Mouse (Mus musculus): ENCODE data around the gene Pde4dip. TPM values are rescaled to one million over a fixed set of nuclear protein-coding genes. Genes with fewer than 3 reads are reported as not detected.

Pde4dip gene
- polyA plus RNA-seq, 1 experiment, result 134 TPM

DNA sequence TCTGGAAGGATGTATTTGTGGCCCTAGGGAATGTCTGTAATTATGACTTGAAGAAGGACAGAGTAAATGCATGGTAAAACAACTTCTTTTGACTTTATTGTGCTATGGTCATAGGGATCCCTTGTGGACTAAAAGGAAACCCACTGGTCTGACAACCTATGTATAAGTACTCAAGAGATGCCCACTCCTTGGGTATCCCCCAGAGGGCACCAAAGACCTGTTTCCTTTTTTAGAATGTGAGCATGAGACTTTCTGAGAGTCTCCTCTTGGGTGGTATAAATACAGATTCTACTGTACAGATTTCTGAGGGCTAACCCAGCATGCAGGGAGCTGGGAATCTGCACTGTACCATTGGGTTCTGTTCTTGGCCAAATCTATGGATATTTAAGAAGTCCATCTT, 48.1 kb downstream of the Pde4dip start:
- H3K4me3 ChIP-seq, result no peak overlapping the region
- TF ChIP-seq MYOD1 (IDR thresholded peaks at IDR 0.05; ENCODE audit: control insufficient read depth in 1 of 3, insufficient read length in 2 of 3, low read depth in 2 of 3) (no peak), POLR2A (IDR thresholded peaks at IDR 0.05; ENCODE audit: insufficient read length, low read depth) (no peak), CEBPB (IDR thresholded peaks at IDR 0.05; ENCODE audit: insufficient read depth, poor library complexity, severe bottlenecking) (no peak), POLR2AphosphoS2 (IDR thresholded peaks at IDR 0.05; ENCODE audit: insufficient read length, low read depth) (no peak), E2F4 (IDR thresholded peaks at IDR 0.05; ENCODE audit: insufficient read depth) (no peak), MYOG (IDR thresholded peaks at IDR 0.05; ENCODE audit: control insufficient read depth in 1 of 3, insufficient read depth in 1 of 3, insufficient read length in 2 of 3, low read depth in 2 of 3) (no peak), SRF (IDR thresholded peaks at IDR 0.05; ENCODE audit: control insufficient read depth, insufficient read length, low read depth) (no peak), USF1 (IDR thresholded peaks at IDR 0.05; ENCODE audit: low read depth) (no peak)
- H3ac ChIP-seq (ENCODE audit: control insufficient read depth, insufficient read length), result no peak overlapping the region
- H3K79me2 ChIP-seq (ENCODE audit: control insufficient read depth, insufficient read depth), result peaks cover 5% of the 10 kb centered on the region
- H3K4me2 ChIP-seq (ENCODE audit: low read depth), result no peak overlapping the region
- peaks cover 10% of the 10 kb centered on the region for H3K36me3 ChIP-seq (ENCODE audit: control insufficient read depth, insufficient read depth)
- H3K27me3 ChIP-seq (ENCODE audit: control insufficient read depth, insufficient read depth, insufficient read length), result no peaks in the 10 kb centered on the region

- H3K79me2 ChIP-seq (ENCODE audit: control insufficient read depth, insufficient read depth), result no peaks in the 10 kb centered on the region
- TF ChIP-seq POLR2AphosphoS2 (IDR thresholded peaks at IDR 0.05; ENCODE audit: insufficient read length, low read depth) (no peak), MYOG (IDR thresholded peaks at IDR 0.05; ENCODE audit: control insufficient read depth in 1 of 3, insufficient read depth in 1 of 3, insufficient read length in 2 of 3, low read depth in 2 of 3) (no peak)
- no peak overlapping the region for H3ac ChIP-seq (ENCODE audit: control insufficient read depth, insufficient read length)
- peak overlapping the region; percentile 83 for H3K4me2 ChIP-seq (ENCODE audit: low read depth)
- H3K4me3 ChIP-seq, result no peak overlapping the region
- H3K27me3 ChIP-seq (ENCODE audit: control insufficient read depth, insufficient read depth, insufficient read length), result no peaks in the 10 kb centered on the region
- peaks cover 6% of the 10 kb centered on the region for H3K36me3 ChIP-seq (ENCODE audit: control insufficient read depth, insufficient read depth)
These were observed 52.6 kb downstream of the Pde4dip start for GRCm38 (mm10) chr3:97835888-97836287.

DNA sequence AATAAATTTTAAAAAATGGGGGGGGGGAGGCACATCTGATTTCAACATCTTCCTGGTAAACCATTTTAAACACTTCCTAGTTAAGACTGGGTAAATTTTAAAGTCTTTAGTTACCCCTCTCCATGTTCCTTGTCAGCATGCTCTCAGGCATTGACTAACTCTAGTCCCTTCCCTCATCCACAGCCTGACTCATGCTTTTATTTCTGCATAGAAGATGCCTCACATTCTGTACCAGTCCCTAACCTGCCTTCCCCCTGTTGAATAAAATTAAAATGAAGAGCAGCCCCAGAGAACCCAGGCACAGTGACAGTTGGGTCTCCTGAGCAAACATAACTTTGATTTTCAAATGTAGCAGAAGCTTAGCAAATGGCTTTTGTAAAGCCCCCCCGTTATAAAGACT, 53.9 kb downstream of the Pde4dip start:
- H3K4me3 ChIP-seq, result no peak overlapping the region
- peaks cover 2% of the 10 kb centered on the region for H3K36me3 ChIP-seq (ENCODE audit: control insufficient read depth, insufficient read depth)
- no peak for TF ChIP-seq TCF3 (IDR thresholded peaks at IDR 0.05; ENCODE audit: insufficient read length, low read depth)
- no peak for TF ChIP-seq REST (IDR thresholded peaks at IDR 0.05; ENCODE audit: insufficient read depth, insufficient read length)
- no peak for TF ChIP-seq CEBPB (IDR thresholded peaks at IDR 0.05; ENCODE audit: insufficient read depth, poor library complexity, severe bottlenecking)
- no peak for TF ChIP-seq MYOG (IDR thresholded peaks at IDR 0.05; ENCODE audit: control insufficient read depth in 1 of 3, insufficient read depth in 1 of 3, insufficient read length in 2 of 3, low read depth in 2 of 3)
- no peak for TF ChIP-seq POLR2A (IDR thresholded peaks at IDR 0.05; ENCODE audit: insufficient read length, low read depth)
- no peak for TF ChIP-seq TCF12 (IDR thresholded peaks at IDR 0.05; ENCODE audit: insufficient read depth, poor library complexity, severe bottlenecking)
- TF ChIP-seq SRF (IDR thresholded peaks at IDR 0.05; ENCODE audit: control insufficient read depth, insufficient read length, low read depth), result no peak
- no peak for TF ChIP-seq POLR2AphosphoS2 (IDR thresholded peaks at IDR 0.05; ENCODE audit: insufficient read length, low read depth)
- no peak for TF ChIP-seq MAX (IDR thresholded peaks at IDR 0.05; ENCODE audit: low read depth)
- TF ChIP-seq MYOD1 (IDR thresholded peaks at IDR 0.05; ENCODE audit: control insufficient read depth in 1 of 3, insufficient read length in 2 of 3, low read depth in 2 of 3), result no peak
- TF ChIP-seq E2F4 (IDR thresholded peaks at IDR 0.05; ENCODE audit: insufficient read depth), result no peak
- H3ac ChIP-seq (ENCODE audit: control insufficient read depth, insufficient read length), result no peak overlapping the region
- H3K4me2 ChIP-seq (ENCODE audit: low read depth), result peak overlapping the region; percentile 56
- H3K79me2 ChIP-seq (ENCODE audit: control insufficient read depth, insufficient read depth), result no peaks in the 10 kb centered on the region
- no peaks in the 10 kb centered on the region for H3K27me3 ChIP-seq (ENCODE audit: control insufficient read depth, insufficient read depth, insufficient read length)

DNA sequence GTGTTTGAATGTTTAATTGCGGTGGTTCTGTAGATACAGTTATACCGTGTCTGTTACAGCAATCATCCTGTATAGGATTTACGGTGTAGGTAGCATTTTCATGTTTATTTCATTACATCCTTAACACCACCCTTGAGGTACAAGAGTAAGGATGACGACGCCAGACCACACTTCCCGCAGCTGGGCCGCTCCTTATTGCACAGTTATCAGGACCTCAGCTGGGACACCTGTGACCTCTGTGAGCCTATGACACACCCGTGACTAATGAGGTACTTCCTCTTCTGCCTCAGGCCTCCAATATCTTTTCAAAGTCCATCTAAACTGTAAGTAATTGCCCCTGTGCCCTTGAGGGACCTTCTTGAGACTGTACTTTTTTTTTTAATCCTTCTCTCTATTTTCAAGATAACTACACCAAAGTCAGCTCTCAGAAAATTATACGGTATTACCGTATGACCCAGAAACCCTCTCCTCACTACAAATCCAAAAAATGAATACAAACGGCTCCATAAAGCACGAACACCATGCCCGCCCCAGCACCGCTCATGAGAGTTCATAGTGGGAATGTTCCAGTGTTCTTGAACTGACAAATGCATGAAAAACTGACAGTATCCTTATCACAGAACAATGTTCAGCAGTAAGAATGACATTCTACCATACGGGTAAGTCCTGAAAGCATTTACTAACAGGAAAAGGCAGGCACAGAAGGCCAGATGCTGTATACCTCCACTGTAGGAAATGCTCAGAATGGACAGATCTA, 56.8 kb downstream of the Pde4dip start:
- no peaks in the 10 kb centered on the region for H3K27me3 ChIP-seq (ENCODE audit: control insufficient read depth, insufficient read depth, insufficient read length)
- H3K79me2 ChIP-seq (ENCODE audit: control insufficient read depth, insufficient read depth), result no peaks in the 10 kb centered on the region
- TF ChIP-seq MYOG (IDR thresholded peaks at IDR 0.05; ENCODE audit: control insufficient read depth in 1 of 3, insufficient read depth in 1 of 3, insufficient read length in 2 of 3, low read depth in 2 of 3) (peak in 1 of 3 experiments; percentile 16), TCF3 (IDR thresholded peaks at IDR 0.05; ENCODE audit: insufficient read length, low read depth) (no peak), MYOD1 (IDR thresholded peaks at IDR 0.05; ENCODE audit: control insufficient read depth in 1 of 3, insufficient read length in 2 of 3, low read depth in 2 of 3) (peak in 2 of 3 experiments; percentile 17 to 67), MAX (IDR thresholded peaks at IDR 0.05; ENCODE audit: low read depth) (no peak), REST (IDR thresholded peaks at IDR 0.05; ENCODE audit: insufficient read depth, insufficient read length) (no peak), E2F4 (IDR thresholded peaks at IDR 0.05; ENCODE audit: insufficient read depth) (no peak), POLR2A (IDR thresholded peaks at IDR 0.05; ENCODE audit: insufficient read length, low read depth) (no peak), POLR2AphosphoS2 (IDR thresholded peaks at IDR 0.05; ENCODE audit: insufficient read length, low read depth) (no peak), CEBPB (IDR thresholded peaks at IDR 0.05; ENCODE audit: insufficient read depth, poor library complexity, severe bottlenecking) (no peak), USF1 (IDR thresholded peaks at IDR 0.05; ENCODE audit: low read depth) (no peak), SRF (IDR thresholded peaks at IDR 0.05; ENCODE audit: control insufficient read depth, insufficient read length, low read depth) (no peak), TCF12 (IDR thresholded peaks at IDR 0.05; ENCODE audit: insufficient read depth, poor library complexity, severe bottlenecking) (no peak)
- H3K4me2 ChIP-seq (ENCODE audit: low read depth), result peak overlapping the region; percentile 54
- H3K4me3 ChIP-seq, result no peak overlapping the region
- H3ac ChIP-seq (ENCODE audit: control insufficient read depth, insufficient read length), result no peak overlapping the region
- H3K36me3 ChIP-seq (ENCODE audit: control insufficient read depth, insufficient read depth), result no peaks in the 10 kb centered on the region

DNA sequence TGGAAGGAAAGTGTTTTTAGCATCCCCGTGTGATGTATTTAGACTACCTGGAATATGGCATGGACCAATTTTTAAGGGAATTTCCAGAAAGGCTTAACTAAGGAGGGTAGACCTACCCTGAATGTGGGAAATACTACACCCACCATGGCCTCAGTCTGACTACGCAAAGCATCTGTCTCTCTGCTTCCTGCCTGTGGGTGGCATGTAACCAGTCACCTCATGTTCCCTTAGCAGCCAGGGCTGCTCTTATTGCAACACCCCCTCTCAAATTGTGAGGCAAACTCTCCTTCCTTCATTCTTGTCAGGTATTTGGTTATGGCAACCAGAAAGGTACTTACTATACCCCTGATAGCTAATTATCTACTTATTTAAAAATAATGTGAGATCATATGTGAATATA, 57.9 kb downstream of the Pde4dip start:
- no peak for TF ChIP-seq POLR2AphosphoS2 (IDR thresholded peaks at IDR 0.05; ENCODE audit: insufficient read length, low read depth)
- no peak for TF ChIP-seq E2F4 (IDR thresholded peaks at IDR 0.05; ENCODE audit: insufficient read depth)
- peak in 1 of 3 experiments; percentile 66 for TF ChIP-seq MYOG (IDR thresholded peaks at IDR 0.05; ENCODE audit: control insufficient read depth in 1 of 3, insufficient read depth in 1 of 3, insufficient read length in 2 of 3, low read depth in 2 of 3)
- TF ChIP-seq SRF (IDR thresholded peaks at IDR 0.05; ENCODE audit: control insufficient read depth, insufficient read length, low read depth), result no peak
- no peak for TF ChIP-seq TCF12 (IDR thresholded peaks at IDR 0.05; ENCODE audit: insufficient read depth, poor library complexity, severe bottlenecking)
- TF ChIP-seq CEBPB (IDR thresholded peaks at IDR 0.05; ENCODE audit: insufficient read depth, poor library complexity, severe bottlenecking), result peak; percentile 73; the same call in 1 of the 2 replicates
- peak in 2 of 3 experiments; percentile 46 to 86 for TF ChIP-seq MYOD1 (IDR thresholded peaks at IDR 0.05; ENCODE audit: control insufficient read depth in 1 of 3, insufficient read length in 2 of 3, low read depth in 2 of 3)
- no peak overlapping the region for H3K4me3 ChIP-seq
- no peaks in the 10 kb centered on the region for H3K27me3 ChIP-seq (ENCODE audit: control insufficient read depth, insufficient read depth, insufficient read length)

More for the DNA sequence above, 57.9 kb downstream of the Pde4dip start:
- H3K36me3 ChIP-seq (ENCODE audit: control insufficient read depth, insufficient read depth), result no peaks in the 10 kb centered on the region
- peak overlapping the region; percentile 54 for H3K4me2 ChIP-seq (ENCODE audit: low read depth)
- H3ac ChIP-seq (ENCODE audit: control insufficient read depth, insufficient read length), result no peak overlapping the region
- no peaks in the 10 kb centered on the region for H3K79me2 ChIP-seq (ENCODE audit: control insufficient read depth, insufficient read depth)

Data from myocyte (in vitro differentiated cells).